Mouse (Mus musculus): Measurements from ENCODE around the gene Ppard.

DNA sequence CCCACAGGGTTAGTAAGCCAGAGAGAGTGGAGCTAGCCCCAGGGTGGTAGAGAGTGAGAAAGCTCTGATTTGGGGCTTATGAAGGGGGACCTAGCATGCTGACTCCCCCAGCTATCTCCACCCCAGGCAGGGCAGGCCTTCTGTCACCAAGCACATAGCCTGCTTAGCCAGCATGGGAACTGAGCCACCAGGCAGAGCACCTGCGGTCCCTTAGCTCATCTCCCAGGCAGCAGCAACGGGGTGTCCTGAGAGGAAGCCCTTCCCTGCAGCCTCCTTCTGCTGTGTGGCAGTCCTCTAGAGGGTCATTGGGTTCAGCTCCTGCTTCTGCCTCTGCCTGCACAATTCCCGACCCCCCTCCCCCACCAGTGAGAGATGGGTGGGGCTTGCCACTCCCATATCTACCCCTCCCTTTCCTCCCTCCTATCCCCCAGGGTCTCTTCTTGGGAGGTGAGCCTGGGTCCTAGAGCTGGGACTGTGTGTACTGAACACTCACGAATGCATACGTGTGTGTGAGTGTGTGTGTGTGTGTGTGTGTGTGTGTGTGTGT lies 48.4 kb downstream of the Ppard start:
- TF ChIP-seq GATA1 (IDR thresholded peaks at IDR 0.05; ENCODE audit: low read length): no peak
- TF ChIP-seq TAL1 (IDR thresholded peaks at IDR 0.05; ENCODE audit: low read length): no peak

Data from erythroblast, embryonic 14.5 days (primary cell).